Mouse (Mus musculus): ENCODE results near the gene Sorcs2. TPM values are rescaled to one million over a fixed set of nuclear protein-coding genes. Genes with fewer than 3 reads are reported as not detected.
"Not testable (repeated sequence)": the region's sequence is repeated elsewhere in the genome, so short reads cannot be mapped to it uniquely, and the experiment has no call there.

The Sorcs2 gene
- total and polyA plus RNA-seq, 2 experiments from 2014 or later: 12.4 to 50.3 TPM

DNA sequence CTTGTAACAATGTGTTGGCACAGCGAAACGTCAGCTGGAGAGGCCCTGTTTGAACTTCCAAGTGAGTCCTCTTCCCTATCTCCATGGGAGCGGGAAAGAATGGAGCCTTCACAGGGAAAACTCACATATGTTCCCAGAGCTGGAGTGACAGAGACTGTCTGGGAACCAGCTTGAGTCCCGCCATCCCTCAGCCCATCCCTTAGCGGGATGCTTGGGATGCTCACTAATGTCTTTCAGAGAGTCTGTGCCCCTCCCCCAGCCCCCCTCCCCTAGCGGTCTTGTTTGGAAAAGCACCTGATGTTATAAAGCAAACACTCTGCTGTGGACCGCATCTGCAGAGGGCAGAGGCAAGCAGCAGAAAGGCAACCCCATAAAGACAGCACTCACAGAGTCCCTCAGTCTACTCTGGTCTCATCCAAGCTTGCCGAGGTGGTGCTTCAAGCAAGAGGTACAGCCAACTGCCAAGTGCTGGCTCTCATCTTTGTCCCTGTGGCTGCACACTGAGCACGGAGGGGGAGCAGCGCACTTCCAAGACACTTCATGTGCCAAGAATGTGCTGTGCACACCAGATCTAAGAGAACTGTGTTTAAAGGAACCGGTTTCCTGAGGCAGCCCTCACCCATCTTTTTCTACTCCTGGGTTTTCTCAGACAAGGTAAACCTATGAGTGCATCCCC is 3.0 kb downstream of the Sorcs2 start:
- DNase-seq (ENCODE audit: low spot score) (peak; percentile 63), ATAC-seq (peak; percentile 27)
- H3K27me3 ChIP-seq (ENCODE audit: insufficient read depth, low read length): no peaks in the 10 kb centered on the region
- peaks cover 35% of the 10 kb centered on the region for H3K4me1 ChIP-seq (ENCODE audit: insufficient read depth, low read length)
- 0 out of 2 replicates have a peak overlapping the region, but pooled peaks have one; percentile 4 for H3K4me3 ChIP-seq (ENCODE audit: low read length)
- no peaks in the 10 kb centered on the region for H3K36me3 ChIP-seq (ENCODE audit: insufficient read depth, low read length)
- TF ChIP-seq CTCF (IDR thresholded peaks at IDR 0.05; ENCODE audit: low read depth): peak; percentile 55
- H3K9me3 ChIP-seq (ENCODE audit: low read length): no peaks in the 10 kb centered on the region
- no peak overlapping the region for H3K9ac ChIP-seq (replicated peaks; ENCODE audit: low read length)
- no peak overlapping the region for H3K27ac ChIP-seq
- peak overlapping the region; percentile 100 for H3K4me2 ChIP-seq (ENCODE audit: low read depth, low read length)
- 26% methylated on average over 11 of the region's 11 CpGs for WGBS

DNA sequence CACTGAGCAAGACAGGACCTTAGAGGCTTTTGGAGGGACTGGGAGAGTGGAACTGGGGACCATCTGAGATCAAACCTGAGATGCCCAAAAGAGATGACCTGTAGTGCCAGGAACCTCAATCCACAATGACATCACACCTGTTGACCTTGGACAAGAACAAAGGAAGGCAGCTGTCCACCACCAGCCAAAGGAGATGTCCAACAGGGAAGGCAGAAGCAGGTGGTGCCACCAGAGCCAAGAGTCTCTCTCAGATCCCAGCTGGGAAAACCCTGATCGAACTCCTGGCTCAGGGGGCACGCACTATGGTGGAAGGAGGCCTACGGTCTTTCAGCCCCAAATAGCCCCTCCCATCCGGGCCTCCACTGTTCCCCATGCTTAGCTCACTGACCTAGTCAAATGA is 6.2 kb downstream of the Sorcs2 start:
- ATAC-seq: no peak

DNA sequence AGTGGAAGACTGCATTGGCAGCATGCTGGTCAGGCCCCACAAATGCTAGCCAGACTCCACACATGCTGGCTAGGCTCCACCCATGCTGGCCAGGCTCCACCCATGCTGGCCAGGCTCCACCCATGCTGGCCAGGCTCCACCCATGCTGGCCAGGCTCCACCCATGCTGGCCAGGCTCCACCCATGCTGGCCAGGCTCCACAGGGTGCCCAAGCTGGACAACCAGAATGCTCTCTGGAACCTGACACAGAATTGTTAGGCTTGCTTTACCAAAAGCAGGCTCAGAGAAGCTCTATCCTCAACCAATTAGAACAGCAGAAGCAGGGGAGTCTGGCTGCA is 7.4 kb downstream of the Sorcs2 start:
- H3K9me3 ChIP-seq (ENCODE audit: low read length); H3K36me3 ChIP-seq (ENCODE audit: insufficient read depth, low read length); ATAC-seq; H3K4me3 ChIP-seq (ENCODE audit: low read length); DNase-seq (ENCODE audit: low spot score); H3K4me2 ChIP-seq (ENCODE audit: low read depth, low read length); H3K9ac ChIP-seq (replicated peaks; ENCODE audit: low read length); H3K27ac ChIP-seq; H3K27me3 ChIP-seq (ENCODE audit: insufficient read depth, low read length): not testable (repeated sequence)
- H3K4me1 ChIP-seq (ENCODE audit: insufficient read depth, low read length): peaks cover 33% of the 10 kb centered on the region

More for the DNA sequence above, 6.2 kb downstream of the Sorcs2 start:
- H3K9me3 ChIP-seq (ENCODE audit: low read length): no peaks in the 10 kb centered on the region
- H3K9ac ChIP-seq (replicated peaks; ENCODE audit: low read length): no peak overlapping the region
- H3K4me2 ChIP-seq (ENCODE audit: low read depth, low read length): no peak overlapping the region
- H3K36me3 ChIP-seq (ENCODE audit: insufficient read depth, low read length): no peaks in the 10 kb centered on the region
- peaks cover 37% of the 10 kb centered on the region for H3K4me1 ChIP-seq (ENCODE audit: insufficient read depth, low read length)
- no peak for DNase-seq (ENCODE audit: low spot score)
- no peaks in the 10 kb centered on the region for H3K27me3 ChIP-seq (ENCODE audit: insufficient read depth, low read length)
- H3K4me3 ChIP-seq (ENCODE audit: low read length): no peak overlapping the region
- TF ChIP-seq CTCF (IDR thresholded peaks at IDR 0.05; ENCODE audit: low read depth): no peak
- no peak overlapping the region for H3K27ac ChIP-seq
- WGBS: 76% methylated on average over 4 of the region's 4 CpGs

DNA sequence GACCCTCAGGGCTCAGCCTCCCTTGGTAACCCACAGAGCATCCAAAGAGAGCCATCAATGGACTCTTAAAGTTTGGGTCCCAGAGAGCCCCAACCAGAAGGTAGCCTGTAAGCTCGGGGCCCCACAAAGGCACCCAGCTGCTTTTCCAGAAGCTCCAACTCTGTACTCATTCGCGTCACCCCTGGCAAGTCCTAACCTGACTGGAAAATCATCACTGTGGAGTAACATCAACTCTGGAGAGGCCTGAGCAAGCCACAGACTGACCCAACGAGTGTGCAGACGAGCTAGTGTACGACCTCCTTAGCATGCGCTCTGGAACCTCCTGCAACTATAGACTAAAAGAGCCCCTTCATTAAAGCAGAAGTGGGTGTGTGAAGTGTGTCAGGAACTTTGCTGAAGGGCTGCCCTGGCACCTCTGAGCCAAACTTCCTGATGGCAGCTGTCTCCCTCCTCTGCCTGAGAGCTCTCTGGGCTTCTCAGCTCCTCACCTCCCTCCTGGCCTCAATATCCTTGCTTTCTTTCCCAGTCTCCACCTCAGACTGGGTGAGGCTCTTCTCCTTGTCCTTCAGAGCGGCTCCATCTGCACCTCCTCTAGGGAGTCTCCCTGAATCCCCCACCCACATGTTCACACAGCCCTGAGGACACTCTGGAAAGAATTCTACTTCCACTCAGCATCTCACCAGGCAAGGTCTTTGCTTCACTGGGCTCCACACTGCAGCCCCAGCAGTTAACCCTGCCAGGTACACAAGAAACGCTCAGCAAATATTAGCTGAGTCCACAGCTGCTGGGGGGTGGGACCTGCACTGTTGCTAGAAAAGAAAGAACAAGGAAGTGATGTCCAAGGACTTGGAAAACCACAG is 8.0 kb downstream of the Sorcs2 start:
- ATAC-seq (no peak), DNase-seq (ENCODE audit: low spot score) (no peak)
- WGBS: 80% methylated on average over 9 of the region's 9 CpGs
- H3K36me3 ChIP-seq (ENCODE audit: insufficient read depth, low read length): no peaks in the 10 kb centered on the region
- no peak overlapping the region for H3K27ac ChIP-seq
- peaks cover 27% of the 10 kb centered on the region for H3K4me1 ChIP-seq (ENCODE audit: insufficient read depth, low read length)
- no peaks in the 10 kb centered on the region for H3K27me3 ChIP-seq (ENCODE audit: insufficient read depth, low read length)
- no peak overlapping the region for H3K4me3 ChIP-seq (ENCODE audit: low read length)
- no peaks in the 10 kb centered on the region for H3K9me3 ChIP-seq (ENCODE audit: low read length)
- H3K4me2 ChIP-seq (ENCODE audit: low read depth, low read length): no peak overlapping the region
- no peak for TF ChIP-seq CTCF (IDR thresholded peaks at IDR 0.05; ENCODE audit: low read depth)
- no peak overlapping the region for H3K9ac ChIP-seq (replicated peaks; ENCODE audit: low read length)

DNA sequence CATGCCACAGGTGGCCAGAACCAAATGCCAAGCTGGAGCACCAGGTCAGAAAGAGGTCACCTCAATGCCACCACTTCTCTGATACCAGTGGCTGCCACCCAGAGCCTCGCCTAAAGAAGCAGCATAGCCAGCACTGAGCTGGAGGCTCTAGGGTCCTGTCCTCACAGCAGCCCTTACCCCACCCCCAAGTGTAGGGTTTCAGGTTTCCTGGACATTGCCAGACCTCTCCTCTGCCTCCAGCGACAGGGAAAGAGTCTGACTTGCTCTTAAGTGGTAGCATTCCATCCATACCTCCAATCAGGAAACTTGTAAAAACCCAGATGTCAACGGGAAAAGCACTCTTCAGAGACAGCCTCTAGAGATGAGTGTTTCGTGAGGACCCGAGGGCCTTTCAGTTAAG is 12.9 kb downstream of the Sorcs2 start:
- no peaks in the 10 kb centered on the region for H3K36me3 ChIP-seq (ENCODE audit: insufficient read depth, low read length)
- H3K27me3 ChIP-seq (ENCODE audit: insufficient read depth, low read length): no peaks in the 10 kb centered on the region
- no peaks in the 10 kb centered on the region for H3K9me3 ChIP-seq (ENCODE audit: low read length)
- H3K4me2 ChIP-seq (ENCODE audit: low read depth, low read length): no peak overlapping the region
- TF ChIP-seq CTCF (IDR thresholded peaks at IDR 0.05; ENCODE audit: low read depth): no peak
- H3K4me3 ChIP-seq (ENCODE audit: low read length): no peak overlapping the region
- ATAC-seq (no peak), DNase-seq (ENCODE audit: low spot score) (no peak)
- peaks cover 3% of the 10 kb centered on the region; the same call in 1 of the 2 replicates for H3K4me1 ChIP-seq (ENCODE audit: insufficient read depth, low read length)
- H3K27ac ChIP-seq: no peak overlapping the region
- 54% methylated on average over 5 of the region's 5 CpGs for WGBS
- H3K9ac ChIP-seq (replicated peaks; ENCODE audit: low read length): no peak overlapping the region

DNA sequence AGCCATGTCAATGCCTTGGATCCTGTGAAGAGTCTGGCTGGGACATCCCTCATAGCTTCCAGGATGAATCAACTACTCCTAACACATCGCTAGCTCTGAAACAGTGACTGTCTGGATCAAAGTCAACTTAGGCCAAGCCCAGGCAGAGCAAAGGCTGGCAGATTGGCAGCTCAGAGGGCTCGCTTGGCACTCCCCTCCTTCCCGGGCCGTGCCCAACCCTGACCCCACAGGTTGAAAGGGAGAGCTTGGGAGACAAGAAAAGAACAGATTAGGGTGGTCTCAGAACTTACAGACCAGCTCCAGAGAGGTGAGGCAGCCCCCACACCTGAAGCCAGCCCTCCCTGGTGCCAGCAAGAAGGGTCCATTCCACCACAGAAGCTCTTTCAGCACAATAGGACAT is 14.5 kb downstream of the Sorcs2 start:
- Histone ChIP-seq H3K4me2 (ENCODE audit: low read depth, low read length) (no peak overlapping the region), H3K27ac (no peak overlapping the region), H3K9ac (replicated peaks; ENCODE audit: low read length) (no peak overlapping the region), H3K9me3 (ENCODE audit: low read length) (no peaks in the 10 kb centered on the region), H3K4me1 (ENCODE audit: insufficient read depth, low read length) (no peaks in the 10 kb centered on the region), H3K27me3 (ENCODE audit: insufficient read depth, low read length) (no peaks in the 10 kb centered on the region), H3K36me3 (ENCODE audit: insufficient read depth, low read length) (no peaks in the 10 kb centered on the region), H3K4me3 (ENCODE audit: low read length) (no peak overlapping the region)
- ATAC-seq: no peak
- 79% methylated on average over 4 of the region's 4 CpGs for WGBS
- TF ChIP-seq CTCF (IDR thresholded peaks at IDR 0.05; ENCODE audit: low read depth): no peak
- DNase-seq (ENCODE audit: low spot score): no peak

DNA sequence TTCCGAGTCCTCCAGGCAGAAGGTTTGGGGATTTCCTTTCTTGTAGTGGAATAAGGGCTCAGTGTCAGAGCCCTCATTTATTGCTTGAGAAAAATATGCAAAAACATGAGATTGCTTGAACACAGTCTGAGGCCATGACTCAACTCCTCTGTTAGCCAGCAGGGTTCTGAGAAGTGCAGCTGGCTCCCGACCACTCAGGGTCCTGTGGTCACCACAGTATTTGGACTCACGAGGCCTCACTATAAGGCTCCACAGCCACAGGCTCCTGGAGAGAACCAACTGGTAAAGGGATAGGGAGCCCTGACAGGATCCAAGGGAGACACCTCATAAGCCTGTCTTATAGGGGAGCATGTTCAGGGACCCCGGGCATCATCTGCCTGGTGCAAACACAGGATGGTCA is 15.2 kb downstream of the Sorcs2 start:
- Histone ChIP-seq H3K4me2 (ENCODE audit: low read depth, low read length) (no peak overlapping the region), H3K4me3 (ENCODE audit: low read length) (no peak overlapping the region), H3K9me3 (ENCODE audit: low read length) (no peaks in the 10 kb centered on the region), H3K9ac (replicated peaks; ENCODE audit: low read length) (no peak overlapping the region), H3K27me3 (ENCODE audit: insufficient read depth, low read length) (no peaks in the 10 kb centered on the region), H3K36me3 (ENCODE audit: insufficient read depth, low read length) (no peaks in the 10 kb centered on the region), H3K4me1 (ENCODE audit: insufficient read depth, low read length) (no peaks in the 10 kb centered on the region), H3K27ac (no peak overlapping the region)
- DNase-seq (ENCODE audit: low spot score) (no peak), ATAC-seq (no peak)
- no peak for TF ChIP-seq CTCF (IDR thresholded peaks at IDR 0.05; ENCODE audit: low read depth)
- WGBS: 78% methylated on average over 4 of the region's 4 CpGs
